Mouse (Mus musculus): ENCODE measurements around the gene Ndufs1. TPM values are rescaled to one million over a fixed set of nuclear protein-coding genes. Genes with fewer than 3 reads are reported as not detected.
"Not testable (repeated sequence)": the region's sequence is repeated elsewhere in the genome, so short reads cannot be mapped to it uniquely, and the experiment has no call there.

Ndufs1 gene
- total RNA-seq (2021): 100 to 1,000 TPM; 159 to 165 TPM

DNA sequence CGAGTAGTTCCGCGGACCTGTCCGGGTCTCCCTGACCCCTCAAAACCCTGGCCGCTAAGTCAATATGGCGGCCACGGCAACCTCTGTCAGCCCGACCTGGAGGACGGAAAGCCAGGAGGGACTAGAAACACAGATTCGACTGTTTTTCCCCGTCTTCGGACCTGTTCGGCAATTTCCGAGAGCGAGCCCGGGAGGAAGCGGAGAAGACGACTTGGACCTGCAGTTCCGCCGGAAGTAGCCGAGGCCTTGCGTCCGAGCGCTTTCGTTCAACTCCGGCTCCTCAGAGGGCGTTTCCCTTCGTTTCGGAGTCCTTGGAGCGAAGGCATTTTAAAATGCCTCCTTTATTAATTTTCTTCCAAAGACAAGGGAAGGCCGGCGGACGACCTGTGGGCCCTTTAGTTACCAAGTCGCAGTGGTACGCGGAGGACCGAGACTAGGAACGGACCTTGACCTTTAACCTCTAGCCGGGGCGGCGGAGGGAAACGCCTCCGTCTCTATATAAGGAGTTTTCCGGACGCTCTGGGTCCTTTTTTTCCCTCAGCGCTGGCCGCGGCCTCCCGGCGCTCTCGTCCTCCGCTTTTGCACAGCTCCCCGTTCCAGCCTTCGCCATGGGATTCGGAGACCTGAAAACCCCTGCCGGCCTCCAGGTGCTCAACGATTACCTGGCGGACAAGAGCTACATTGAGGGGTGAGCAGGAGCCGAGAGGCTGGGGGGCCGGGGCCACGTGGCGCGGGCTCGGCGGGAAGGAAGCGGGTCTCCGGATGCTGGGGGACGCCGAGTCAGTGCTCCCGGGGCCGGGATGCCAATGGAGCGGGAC lies at the start of gene Ndufs1, which contains the start of gene Eef1b2:
Gene Ndufs1, minus strand, starts transcription at position 230 of the 818 bp plus-strand sequence.
Gene Eef1b2, plus strand, starts transcription at position 222 of the 818 bp plus-strand sequence.
- DNase-seq: peak; percentile 97

DNA sequence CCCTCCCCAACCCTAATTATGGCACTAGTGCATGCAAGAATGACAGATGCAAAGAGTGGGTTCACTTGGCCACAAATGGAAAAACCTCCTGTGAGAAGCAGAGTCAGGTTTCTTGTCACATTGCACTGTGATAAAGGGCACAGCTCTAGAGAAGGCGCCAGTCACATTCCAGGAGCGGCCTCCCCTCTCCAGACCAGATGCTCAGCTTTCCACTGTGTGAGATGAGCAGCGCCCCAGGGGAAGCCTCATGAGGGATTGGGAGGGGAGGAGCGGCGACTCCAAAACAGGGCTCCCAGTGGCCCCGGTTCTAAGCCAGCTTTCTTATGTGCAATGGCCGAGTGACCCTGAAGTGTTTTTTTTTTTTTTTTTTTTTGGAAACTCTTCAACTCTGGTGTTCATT lies 49.3 kb upstream of the Ndufs1 start:
- no peak for DNase-seq

GRCm38 (mm10) chr1:63225009-63225408 lies 48.4 kb upstream of the Ndufs1 start:
- DNase-seq: no peak

GRCm38 (mm10) chr1:63219277-63219676 lies 42.6 kb upstream of the Ndufs1 start:
- DNase-seq: no peak

GRCm38 (mm10) chr1:63214631-63215030 lies 38.0 kb upstream of the Ndufs1 start:
- no peak for DNase-seq

- no peak for DNase-seq
Observed at GRCm38 (mm10) chr1:63214271-63214558, 37.6 kb upstream of the Ndufs1 start, which contains the start of gene Gpr1. Gpr1 (minus strand) TSS chr1:63214543.

GRCm38 (mm10) chr1:63213478-63214270 lies 37.0 kb upstream of the Ndufs1 start:
- DNase-seq: no peak

GRCm38 (mm10) chr1:63209861-63210529 lies 33.4 kb upstream of the Ndufs1 start:
- DNase-seq: no peak

- no peak for DNase-seq
Observed at GRCm38 (mm10) chr1:63207607-63208006, 31.0 kb upstream of the Ndufs1 start.

- DNase-seq: no peak
Observed at GRCm38 (mm10) chr1:63204660-63205394, 28.2 kb upstream of the Ndufs1 start.

GRCm38 (mm10) chr1:63203950-63204659 lies 27.5 kb upstream of the Ndufs1 start:
- DNase-seq: peak in 1 of 2 experiments; percentile 34

DNA sequence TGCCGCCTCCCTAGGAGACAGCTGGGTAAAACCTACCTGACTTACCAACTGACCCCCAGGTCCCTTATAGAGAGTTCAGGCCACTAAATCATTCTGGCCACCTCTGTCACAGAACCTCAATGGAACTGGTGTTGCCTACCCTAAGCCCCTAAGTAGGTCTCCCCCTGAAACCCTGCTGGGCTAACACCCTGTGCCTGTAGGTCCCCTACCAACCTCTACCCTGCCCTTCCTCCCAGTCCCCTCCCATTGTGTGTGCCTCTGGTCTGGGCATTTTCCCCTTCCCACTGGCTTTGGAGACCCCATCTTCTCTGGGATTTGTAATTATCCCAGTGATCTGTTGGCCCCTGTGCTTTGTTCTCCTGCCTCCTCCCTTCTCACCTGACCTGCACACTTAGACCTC lies 26.8 kb upstream of the Ndufs1 start:
- DNase-seq: no peak

DNA sequence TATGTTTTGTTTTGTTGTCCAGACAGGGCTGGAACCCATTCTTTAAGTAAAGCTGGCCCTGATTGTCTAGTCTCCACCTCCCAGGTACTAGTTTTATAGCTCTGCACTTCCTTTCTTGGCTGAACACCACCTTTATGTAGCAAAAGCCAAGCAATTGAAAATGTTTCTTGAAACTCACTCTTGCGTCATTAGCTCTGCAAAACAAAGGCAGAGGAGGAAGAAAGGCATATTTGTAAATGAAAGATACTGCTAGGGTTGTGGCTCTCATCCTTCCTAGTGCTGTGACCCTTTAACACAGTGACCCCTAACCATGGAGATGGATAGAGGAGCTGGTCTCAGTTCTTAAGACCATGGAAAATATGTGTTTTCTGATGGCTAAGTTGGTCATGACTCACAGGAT lies 25.0 kb upstream of the Ndufs1 start:
- no peak for DNase-seq

DNA sequence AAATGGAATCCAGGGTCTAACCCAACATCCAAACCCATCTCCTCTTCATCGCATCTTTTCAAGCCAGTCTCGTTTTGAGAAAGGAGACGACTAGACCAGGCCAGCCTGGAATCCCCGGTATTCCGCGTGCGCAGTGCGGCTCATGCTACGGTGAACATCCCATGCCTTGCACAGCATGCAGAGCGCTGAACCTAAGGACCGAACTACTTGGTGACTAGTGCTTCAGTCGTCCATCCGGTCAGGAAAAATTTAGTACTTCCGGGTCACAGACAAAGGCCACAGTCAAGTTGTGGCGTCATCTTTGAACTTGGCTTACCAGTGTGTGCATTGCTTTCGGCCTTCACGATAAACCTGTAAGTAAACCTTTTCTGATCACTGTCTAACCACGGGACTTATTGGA lies 23.7 kb upstream of the Ndufs1 start:
- no peak for DNase-seq

- no peak for DNase-seq
Observed at GRCm38 (mm10) chr1:63199387-63199786, 22.8 kb upstream of the Ndufs1 start.

GRCm38 (mm10) chr1:63195848-63196512 lies 19.3 kb upstream of the Ndufs1 start:
- no peak for DNase-seq

- no peak for DNase-seq
Observed at GRCm38 (mm10) chr1:63192306-63193065, 15.9 kb upstream of the Ndufs1 start.

- no peak for DNase-seq
Observed at GRCm38 (mm10) chr1:63190851-63191250, 14.2 kb upstream of the Ndufs1 start.

- DNase-seq: no peak
Observed at GRCm38 (mm10) chr1:63188536-63188935, 11.9 kb upstream of the Ndufs1 start.

GRCm38 (mm10) chr1:63185430-63185829 lies 8.8 kb upstream of the Ndufs1 start:
- DNase-seq: not testable (repeated sequence)

Measured in layer of hippocampus, postnatal 36 days (tissue).